ENCODE assay signal across 40 mouse cellular contexts in genomic region chr5:27855726-27856125, GRCm38 (mm10). TPM values are rescaled to one million over a fixed set of nuclear protein-coding genes. Genes with fewer than 3 reads are reported as not detected.
"Had no signal": no experiment of that assay in that cellular context is flagged by ENCODE, and none has a peak within 500 bp of the region (broad histone marks: within the 10 kb centered on the region; RNA-seq: fewer than 3 reads in every experiment).

No protein-coding gene starts in this region.

- ATAC-seq: liver, embryonic 12.5 days; liver, postnatal 0 days; lung, postnatal 0 days; midbrain, embryonic 13.5 days; midbrain, embryonic 15.5 days; midbrain, embryonic 16.5 days had no signal

- H3K9ac ChIP-seq: limb, embryonic 12.5 days; limb, embryonic 13.5 days; limb, embryonic 15.5 days; liver, embryonic 12.5 days; liver, embryonic 13.5 days; liver, embryonic 14.5 days; liver, embryonic 15.5 days; liver, postnatal 0 days; lung, embryonic 14.5 days; lung, embryonic 15.5 days; midbrain, embryonic 12.5 days; midbrain, embryonic 13.5 days; midbrain, embryonic 15.5 days had no signal

- H3K4me2 ChIP-seq: limb, embryonic 12.5 days; limb, embryonic 13.5 days; limb, embryonic 15.5 days; liver, embryonic 11.5 days; liver, embryonic 12.5 days; liver, embryonic 13.5 days; liver, embryonic 15.5 days; lung, embryonic 14.5 days; lung, embryonic 15.5 days; midbrain, embryonic 11.5 days; midbrain, embryonic 12.5 days; midbrain, embryonic 13.5 days; midbrain, embryonic 15.5 days had no signal

- H3K9me3 ChIP-seq: limb, embryonic 10.5 days; limb, embryonic 12.5 days; limb, embryonic 13.5 days; limb, embryonic 15.5 days; liver, embryonic 12.5 days; liver, embryonic 13.5 days; liver, embryonic 15.5 days; lung, embryonic 15.5 days; megakaryocyte, embryonic 14.5 days; midbrain, embryonic 10.5 days; midbrain, embryonic 12.5 days; midbrain, embryonic 13.5 days; midbrain, embryonic 15.5 days had no signal

- H3K4me1 ChIP-seq: limb, embryonic 10.5 days; limb, embryonic 12.5 days; limb, embryonic 13.5 days; limb, embryonic 15.5 days; liver, embryonic 12.5 days; liver, embryonic 13.5 days; liver, embryonic 15.5 days; lung, embryonic 15.5 days; megakaryocyte, embryonic 14.5 days; midbrain, embryonic 10.5 days; midbrain, embryonic 12.5 days; midbrain, embryonic 13.5 days; midbrain, embryonic 15.5 days had no signal

- DNase-seq: left cerebral cortex, postnatal 4 days; liver; liver, embryonic 13.5 days; liver, postnatal 0 days; lung, adult 18-20 months; lung, adult 2 months; lung, embryonic 14.5 days; lung, postnatal 10 days; lung, postnatal 14 days; lung, postnatal 36 days; lung, postnatal 4 days; midbrain, embryonic 14.5 days had no signal

- H3K36me3 ChIP-seq: limb, embryonic 10.5 days; limb, embryonic 12.5 days; limb, embryonic 13.5 days; limb, embryonic 15.5 days; liver, embryonic 12.5 days; liver, embryonic 13.5 days; liver, embryonic 15.5 days; lung, embryonic 15.5 days; midbrain, embryonic 10.5 days; midbrain, embryonic 12.5 days; midbrain, embryonic 13.5 days; midbrain, embryonic 15.5 days had no signal

- H3K4me3 ChIP-seq: limb, embryonic 10.5 days; limb, embryonic 12.5 days; limb, embryonic 13.5 days; limb, embryonic 15.5 days; liver, embryonic 12.5 days; liver, embryonic 13.5 days; liver, embryonic 15.5 days; lung, embryonic 15.5 days; megakaryocyte, embryonic 14.5 days; midbrain, embryonic 10.5 days; midbrain, embryonic 12.5 days; midbrain, embryonic 13.5 days; midbrain, embryonic 15.5 days; myocyte had no signal

- H3K27ac ChIP-seq: limb, embryonic 10.5 days; limb, embryonic 12.5 days; limb, embryonic 13.5 days; limb, embryonic 15.5 days; liver, embryonic 12.5 days; liver, embryonic 13.5 days; liver, embryonic 14.5 days; liver, embryonic 15.5 days; lung, embryonic 15.5 days; macrophage; midbrain, embryonic 10.5 days; midbrain, embryonic 12.5 days; midbrain, embryonic 13.5 days; midbrain, embryonic 15.5 days had no signal

- H3K27me3 ChIP-seq: limb, embryonic 12.5 days; limb, embryonic 13.5 days; limb, embryonic 15.5 days; liver, embryonic 12.5 days; liver, embryonic 13.5 days; liver, embryonic 15.5 days; lung, embryonic 15.5 days; midbrain, embryonic 12.5 days; midbrain, embryonic 13.5 days; midbrain, embryonic 15.5 days had no signal

RNA-seq across cellular contexts. Expression of gene Htr5a, which starts 13.8 kb away (rescaled TPM):
- total RNA-seq: liver, adult 2 months; megakaryocyte progenitor cell, adult 5-6 weeks; megakaryocyte, adult 5-6 weeks; megakaryocyte-erythroid progenitor cell, adult 5-6 weeks; monocyte, adult 5-6 weeks had no signal
- polyA plus RNA-seq: limb, embryonic 10.5 days; limb, embryonic 11.5 days; limb, embryonic 12.5 days; limb, embryonic 13.5 days; limb, embryonic 14.5 days; limb, embryonic 15.5 days; liver, adult 2 months; liver, embryonic 11.5 days; liver, embryonic 12.5 days; liver, embryonic 13.5 days; liver, embryonic 14.5 days; liver, embryonic 15.5 days; liver, embryonic 16.5 days; liver, postnatal 0 days; lung, adult 2 months; lung, embryonic 14.5 days; lung, embryonic 15.5 days; lung, embryonic 16.5 days; lung, postnatal 0 days; macrophage; myocyte had no signal
